ENCODE assay signal across 8 mouse cellular contexts in genomic region chr1:86530871-86531546, GRCm38 (mm10). TPM values are rescaled to one million over a fixed set of nuclear protein-coding genes. Genes with fewer than 3 reads are reported as not detected.
DNase-seq lines count a peak whose midpoint lies in the region; ATAC-seq and TF ChIP-seq lines count a peak whose summit lies in the region.

No protein-coding gene starts in this region.

- no peak overlapping the region for H3K27ac ChIP-seq in cerebellum, adult 2 months (ENCODE audit: insufficient read depth, low read length)
- peak overlapping the region; percentile 76; the same call in 1 of the 2 replicates for H3K27ac ChIP-seq in forebrain, embryonic 13.5 days
- H3K27ac ChIP-seq in liver, postnatal 0 days (ENCODE audit: low read depth): peak overlapping the region; percentile 11; the same call in 1 of the 2 replicates

- TF ChIP-seq CTCF in cerebellum, adult 2 months (IDR thresholded peaks at IDR 0.05; ENCODE audit: borderline replicate concordance, insufficient read depth, low read depth, low read length): no peak
- TF ChIP-seq CTCF in liver, postnatal 0 days (IDR thresholded peaks at IDR 0.05; ENCODE audit: low read depth): no peak

- no peaks in the 10 kb centered on the region for H3K9me3 ChIP-seq in forebrain, embryonic 13.5 days (replicated peaks)
- no peaks in the 10 kb centered on the region for H3K9me3 ChIP-seq in liver, postnatal 0 days (ENCODE audit: low read length)

- H3K9ac ChIP-seq in forebrain, embryonic 13.5 days: peak overlapping the region; percentile 41
- no peak overlapping the region for H3K9ac ChIP-seq in liver, postnatal 0 days (replicated peaks)

- H3K36me3 ChIP-seq in forebrain, embryonic 13.5 days (ENCODE audit: poor library complexity, severe bottlenecking): peaks cover 36% of the 10 kb centered on the region
- peaks cover 15% of the 10 kb centered on the region for H3K36me3 ChIP-seq in liver, postnatal 0 days (replicated peaks; ENCODE audit: insufficient read depth, low read length)

- 17% methylated on average over 4 of the region's 4 CpGs for WGBS in cerebellum, adult 2 months
- 16% methylated on average over 4 of the region's 4 CpGs for WGBS in forebrain, embryonic 13.5 days
- WGBS in liver, postnatal 0 days (ENCODE audit: insufficient replicate concordance): 45% methylated on average over 4 of the region's 4 CpGs

- H3K4me1 ChIP-seq in cerebellum, adult 2 months (ENCODE audit: control insufficient read depth, insufficient read depth, low read length): peaks cover 10% of the 10 kb centered on the region; the same call in 1 of the 2 replicates
- H3K4me1 ChIP-seq in forebrain, embryonic 13.5 days: peaks cover 31% of the 10 kb centered on the region
- peaks cover 17% of the 10 kb centered on the region for H3K4me1 ChIP-seq in liver, postnatal 0 days (ENCODE audit: insufficient read depth)

- H3K27me3 ChIP-seq in cerebellum, adult 2 months (ENCODE audit: control insufficient read depth, insufficient read depth, low read length): no peaks in the 10 kb centered on the region
- no peaks in the 10 kb centered on the region for H3K27me3 ChIP-seq in forebrain, embryonic 13.5 days
- H3K27me3 ChIP-seq in liver, postnatal 0 days (ENCODE audit: insufficient read depth, low read length): no peaks in the 10 kb centered on the region

- no peak overlapping the region for H3K4me3 ChIP-seq in cerebellum, adult 2 months (replicated peaks; ENCODE audit: insufficient read depth, low read depth, low read length)
- peak overlapping the region; percentile 17; the same call in 1 of the 2 replicates for H3K4me3 ChIP-seq in forebrain, embryonic 13.5 days
- no peak overlapping the region for H3K4me3 ChIP-seq in liver, postnatal 0 days (ENCODE audit: low read depth, low read length)

- ATAC-seq in forebrain, embryonic 13.5 days: no peak
- ATAC-seq in liver, postnatal 0 days: no peak
- no peak for ATAC-seq in inflammation-experienced regulatory T-cells, adult 6 months

- TF ChIP-seq POLR2A in cerebellum, adult 2 months (IDR thresholded peaks at IDR 0.05; ENCODE audit: borderline replicate concordance, insufficient read depth, low read length): no peak

- TF ChIP-seq EP300 in liver, postnatal 0 days (IDR thresholded peaks at IDR 0.05; ENCODE audit: low read depth): no peak

- peak overlapping the region; percentile 31 for H3K4me2 ChIP-seq in forebrain, embryonic 13.5 days
- no peak overlapping the region for H3K4me2 ChIP-seq in liver, postnatal 0 days (ENCODE audit: low read depth, low read length)

- peak; percentile 32 to 45 for DNase-seq in cerebellum, adult 2 months
- DNase-seq in cerebellum, adult 8-10 months: no peak
- DNase-seq in B cell, adult 2 months: peak; percentile 21 to 41
- DNase-seq in liver, postnatal 0 days: no peak
- DNase-seq in adrenal gland, postnatal 4 days (ENCODE audit: low spot score in 2 of 2): no peak
- no peak for DNase-seq in layer of hippocampus, adult 11-12 months (ENCODE audit: low spot score)

RNA-seq across cellular contexts. Expression of gene Ptma, which starts 4.5 kb away (rescaled TPM):
- polyA plus RNA-seq in cerebellum, adult 2 months (2012; rRNA removed): 610 and 672 TPM in 2 replicates
- polyA plus RNA-seq in forebrain, embryonic 13.5 days (2015; fragmentation: Nextera tagmentation; extraction: Ambion mirVana): 2,754 and 3,239 TPM in 2 replicates
- polyA plus RNA-seq in liver, postnatal 0 days (2015; fragmentation: Nextera tagmentation; extraction: Ambion mirVana): 750 and 799 TPM in 2 replicates
- total RNA-seq in adrenal gland, postnatal 4 days (2021): 1,000 to 10,000 TPM; 1,215 to 1,376 TPM
- polyA plus RNA-seq in inflammation-experienced regulatory T-cells, adult 6 months (2017; shearing (Covaris generic)): 1,000 to 10,000 TPM; 2,583 to 3,807 (median 2,925) TPM

RNA-seq across cellular contexts. Expression of gene Pde6d, which starts 51.4 kb away (rescaled TPM):
- 84.2 and 87.1 TPM in 2 replicates for polyA plus RNA-seq in cerebellum, adult 2 months (2012; rRNA removed)
- polyA plus RNA-seq in forebrain, embryonic 13.5 days (2015; fragmentation: Nextera tagmentation; extraction: Ambion mirVana): 78.5 and 84.4 TPM in 2 replicates
- polyA plus RNA-seq in liver, postnatal 0 days (2015; fragmentation: Nextera tagmentation; extraction: Ambion mirVana): 25.2 and 29.6 TPM in 2 replicates
- total RNA-seq in adrenal gland, postnatal 4 days (2021): 10 to 100 TPM; 35.8 to 35.9 TPM
- polyA plus RNA-seq in inflammation-experienced regulatory T-cells, adult 6 months (2017; shearing (Covaris generic)): 10 to 100 TPM; 17.7 to 21.6 (median 18.1) TPM

RNA-seq across cellular contexts. Expression of gene Cops7b, which starts 51.7 kb away (rescaled TPM):
- polyA plus RNA-seq in cerebellum, adult 2 months (2012; rRNA removed): 29.8 and 30.9 TPM in 2 replicates
- 60.5 and 64.7 TPM in 2 replicates for polyA plus RNA-seq in forebrain, embryonic 13.5 days (2015; fragmentation: Nextera tagmentation; extraction: Ambion mirVana)
- 8.5 and 9.8 TPM in 2 replicates for polyA plus RNA-seq in liver, postnatal 0 days (2015; fragmentation: Nextera tagmentation; extraction: Ambion mirVana)
- total RNA-seq in adrenal gland, postnatal 4 days (2021): 10 to 100 TPM; 22.2 to 24.2 TPM
- polyA plus RNA-seq in inflammation-experienced regulatory T-cells, adult 6 months (2017; shearing (Covaris generic)): 10 to 100 TPM; 14.5 to 17.0 (median 15.8) TPM

Comparison
In these comparisons a context has a peak if more than half of its experiments do, and no peak if none do; other contexts are left out.
1. DNase-seq: peak in cerebellum, adult 2 months (2 of 2) and B cell, adult 2 months (2 of 2); none in cerebellum, adult 8-10 months (single experiment), liver, postnatal 0 days (single experiment), adrenal gland, postnatal 4 days (0 of 2) and layer of hippocampus, adult 11-12 months (single experiment).